Mouse (Mus musculus): Measurements from ENCODE around the gene Grpel1. TPM values are rescaled to one million over a fixed set of nuclear protein-coding genes. Genes with fewer than 3 reads are reported as not detected.
A peak's percentile ranks its signal among the peaks of the same experiment; 100 is the strongest.

The Grpel1 gene
- polyA plus RNA-seq, 1 experiment from 2014 or later = 50.1 TPM

- no peak overlapping the region for H3K9ac ChIP-seq
- H3K27ac ChIP-seq = no peak overlapping the region
- H3K27me3 ChIP-seq = peaks cover 26% of the 10 kb centered on the region
- ATAC-seq (ENCODE audit: low read depth) = no peak
- H3K9me3 ChIP-seq (replicated peaks) = no peaks in the 10 kb centered on the region
- DNase-seq = no peak
- H3K4me3 ChIP-seq (replicated peaks) = no peak overlapping the region
- WGBS (ENCODE audit: insufficient replicate concordance) = 21% methylated on average over 8 of the region's 8 CpGs
- no peaks in the 10 kb centered on the region for H3K36me3 ChIP-seq
- H3K4me1 ChIP-seq (replicated peaks) = no peaks in the 10 kb centered on the region
- no peak overlapping the region for H3K4me2 ChIP-seq
Observed at GRCm38 (mm10) chr5:36445028-36445427, 19.8 kb upstream of the Grpel1 start.

GRCm38 (mm10) chr5:36446166-36446890, 18.5 kb upstream of the Grpel1 start:
- Histone ChIP-seq H3K9ac (no peak overlapping the region), H3K4me3 (replicated peaks) (no peak overlapping the region), H3K4me2 (no peak overlapping the region), H3K27ac (no peak overlapping the region), H3K4me1 (replicated peaks) (no peaks in the 10 kb centered on the region), H3K9me3 (replicated peaks) (no peaks in the 10 kb centered on the region), H3K27me3 (peaks cover 26% of the 10 kb centered on the region), H3K36me3 (no peaks in the 10 kb centered on the region)
- ATAC-seq (ENCODE audit: low read depth) (no peak), DNase-seq (no peak)
- 28% methylated on average over 9 of the region's 9 CpGs for WGBS (ENCODE audit: insufficient replicate concordance)

GRCm38 (mm10) chr5:36447872-36448271, 16.9 kb upstream of the Grpel1 start:
- Histone ChIP-seq H3K9me3 (replicated peaks) (no peaks in the 10 kb centered on the region), H3K27ac (no peak overlapping the region), H3K27me3 (peaks cover 26% of the 10 kb centered on the region), H3K4me3 (replicated peaks) (no peak overlapping the region), H3K9ac (no peak overlapping the region), H3K4me1 (replicated peaks) (no peaks in the 10 kb centered on the region), H3K4me2 (no peak overlapping the region), H3K36me3 (no peaks in the 10 kb centered on the region)
- no peak for ATAC-seq (ENCODE audit: low read depth)
- no peak for DNase-seq
- WGBS (ENCODE audit: insufficient replicate concordance) = 75% methylated on average over 12 of the region's 12 CpGs

GRCm38 (mm10) chr5:36449710-36450358, 15.0 kb upstream of the Grpel1 start:
- ATAC-seq (ENCODE audit: low read depth) = no peak
- no peaks in the 10 kb centered on the region for H3K36me3 ChIP-seq

GRCm38 (mm10) chr5:36451119-36451518, 13.7 kb upstream of the Grpel1 start:
- Histone ChIP-seq H3K4me2 (no peak overlapping the region), H3K4me3 (replicated peaks) (no peak overlapping the region), H3K27me3 (peaks cover 6% of the 10 kb centered on the region), H3K36me3 (no peaks in the 10 kb centered on the region), H3K9ac (no peak overlapping the region), H3K27ac (no peak overlapping the region), H3K4me1 (replicated peaks) (no peaks in the 10 kb centered on the region), H3K9me3 (replicated peaks) (no peaks in the 10 kb centered on the region)
- 15% methylated on average over 9 of the region's 10 CpGs for WGBS (ENCODE audit: insufficient replicate concordance)
- no peak for ATAC-seq (ENCODE audit: low read depth)
- DNase-seq = no peak

More at GRCm38 (mm10) chr5:36449710-36450358, 15.0 kb upstream of the Grpel1 start:
- Histone ChIP-seq H3K4me2 (no peak overlapping the region), H3K4me3 (replicated peaks) (no peak overlapping the region), H3K9ac (no peak overlapping the region), H3K27me3 (peaks cover 19% of the 10 kb centered on the region), H3K4me1 (replicated peaks) (no peaks in the 10 kb centered on the region), H3K27ac (no peak overlapping the region), H3K9me3 (replicated peaks) (no peaks in the 10 kb centered on the region)
- DNase-seq = no peak
- 48% methylated on average over 6 of the region's 6 CpGs for WGBS (ENCODE audit: insufficient replicate concordance)

- H3K9ac ChIP-seq = no peak overlapping the region
- H3K4me2 ChIP-seq = no peak overlapping the region
- no peaks in the 10 kb centered on the region for H3K9me3 ChIP-seq (replicated peaks)
- WGBS (ENCODE audit: insufficient replicate concordance) = 67% methylated on average over 10 of the region's 10 CpGs
- H3K4me1 ChIP-seq (replicated peaks) = no peaks in the 10 kb centered on the region
- no peak overlapping the region for H3K4me3 ChIP-seq (replicated peaks)
- H3K27me3 ChIP-seq = no peaks in the 10 kb centered on the region
- H3K36me3 ChIP-seq = no peaks in the 10 kb centered on the region
- ATAC-seq (ENCODE audit: low read depth) = no peak
- no peak for DNase-seq
- no peak overlapping the region for H3K27ac ChIP-seq
Observed at GRCm38 (mm10) chr5:36451872-36452389, 12.9 kb upstream of the Grpel1 start.

GRCm38 (mm10) chr5:36452821-36453220, 12.0 kb upstream of the Grpel1 start:
- Histone ChIP-seq H3K27me3 (no peaks in the 10 kb centered on the region), H3K9ac (no peak overlapping the region), H3K9me3 (replicated peaks) (no peaks in the 10 kb centered on the region), H3K36me3 (no peaks in the 10 kb centered on the region), H3K4me1 (replicated peaks) (no peaks in the 10 kb centered on the region), H3K27ac (no peak overlapping the region), H3K4me2 (no peak overlapping the region), H3K4me3 (replicated peaks) (no peak overlapping the region)
- 55% methylated on average over 6 of the region's 6 CpGs for WGBS (ENCODE audit: insufficient replicate concordance)
- DNase-seq (no peak), ATAC-seq (ENCODE audit: low read depth) (no peak)

- no peaks in the 10 kb centered on the region for H3K9me3 ChIP-seq (replicated peaks)
- 0 out of 2 replicates have a peak, but pooled peaks cover 4% of the 10 kb centered on the region for H3K4me1 ChIP-seq (replicated peaks)
- H3K9ac ChIP-seq = no peak overlapping the region
- no peak for ATAC-seq (ENCODE audit: low read depth)
- no peaks in the 10 kb centered on the region for H3K36me3 ChIP-seq
- no peak overlapping the region for H3K4me3 ChIP-seq (replicated peaks)
- H3K27me3 ChIP-seq = no peaks in the 10 kb centered on the region
- no peak overlapping the region for H3K27ac ChIP-seq
- no peak overlapping the region for H3K4me2 ChIP-seq
- DNase-seq = no peak
- 59% methylated on average over 4 of the region's 4 CpGs for WGBS (ENCODE audit: insufficient replicate concordance)
Observed at GRCm38 (mm10) chr5:36457706-36458105, 7.1 kb upstream of the Grpel1 start.

- Histone ChIP-seq H3K36me3 (no peaks in the 10 kb centered on the region), H3K4me1 (replicated peaks) (peaks cover 15% of the 10 kb centered on the region), H3K9ac (no peak overlapping the region), H3K4me3 (replicated peaks) (no peak overlapping the region), H3K27ac (no peak overlapping the region), H3K4me2 (no peak overlapping the region), H3K9me3 (replicated peaks) (no peaks in the 10 kb centered on the region), H3K27me3 (no peaks in the 10 kb centered on the region)
- ATAC-seq (ENCODE audit: low read depth) (no peak), DNase-seq (peak; percentile 38)
- 10% methylated on average over 4 of the region's 4 CpGs for WGBS (ENCODE audit: insufficient replicate concordance)
Observed at GRCm38 (mm10) chr5:36458926-36459325, 5.9 kb upstream of the Grpel1 start.

- DNase-seq = no peak
- 86% methylated on average over 2 of the region's 2 CpGs for WGBS (ENCODE audit: insufficient replicate concordance)
- no peak overlapping the region for H3K9ac ChIP-seq
- no peak overlapping the region for H3K4me3 ChIP-seq (replicated peaks)
- H3K27ac ChIP-seq = no peak overlapping the region
- no peak overlapping the region for H3K4me2 ChIP-seq
- ATAC-seq (ENCODE audit: low read depth) = no peak
- H3K36me3 ChIP-seq = no peaks in the 10 kb centered on the region
- H3K9me3 ChIP-seq (replicated peaks) = no peaks in the 10 kb centered on the region
- H3K27me3 ChIP-seq = no peaks in the 10 kb centered on the region
- H3K4me1 ChIP-seq (replicated peaks) = peaks cover 25% of the 10 kb centered on the region
Observed at GRCm38 (mm10) chr5:36460712-36461111, 4.1 kb upstream of the Grpel1 start.

GRCm38 (mm10) chr5:36461231-36461630, 3.6 kb upstream of the Grpel1 start:
- DNase-seq = no peak
- peaks cover 30% of the 10 kb centered on the region for H3K4me1 ChIP-seq (replicated peaks)
- ATAC-seq (ENCODE audit: low read depth) = no peak
- H3K27me3 ChIP-seq = no peaks in the 10 kb centered on the region
- no peak overlapping the region for H3K9ac ChIP-seq
- no peak overlapping the region for H3K4me3 ChIP-seq (replicated peaks)
- no peaks in the 10 kb centered on the region for H3K9me3 ChIP-seq (replicated peaks)
- no peaks in the 10 kb centered on the region for H3K36me3 ChIP-seq
- no peak overlapping the region for H3K4me2 ChIP-seq
- no peak overlapping the region for H3K27ac ChIP-seq
- 45% methylated on average over 2 of the region's 2 CpGs for WGBS (ENCODE audit: insufficient replicate concordance)
